Mouse (Mus musculus) cortical plate, adult 2 months (tissue): ENCODE data around the gene Krtap4-16.
"Not testable (repeated sequence)": the region's sequence is repeated elsewhere in the genome, so short reads cannot be mapped to it uniquely, and the experiment has no call there.

Source experiments
- CTCF ChIP-seq: fragments of 200-500 bp; IDR thresholded peaks from 2 replicates; pipeline ENCODE4 v1.5.1; 2011; ENCODE audit warnings: mild to moderate bottlenecking, control low read depth, low read length; ENCODE audit not compliant: insufficient read depth; ENCODE audit errors: extremely low read depth
- POLR2A ChIP-seq: fragments of 200-500 bp; IDR thresholded peaks from 2 replicates; pipeline ENCODE4 v1.6.1; 2011; ENCODE audit warnings: mild to moderate bottlenecking, low read length, control low read depth; ENCODE audit not compliant: insufficient read depth; ENCODE audit errors: extremely low read depth

GRCm38 (mm10) chr11:99804346-99804745 lies 47.1 kb downstream of the Krtap4-16 start, which contains the start of gene Gm11554:
- not testable (repeated sequence) for TF ChIP-seq CTCF, POLR2A
